Mouse (Mus musculus) neural tube, embryonic 14.5 days (tissue): ENCODE measurements around the gene Immp2l. TPM values are rescaled to one million over a fixed set of nuclear protein-coding genes. Genes with fewer than 3 reads are reported as not detected.

Experiments used
- ATAC-seq: fragments of 200-750 bp; cut with Nextera tagmentation; 2 replicates; pipeline ENCODE4 v1.8.0; 2017; ENCODE audit warnings: low read depth, mild to moderate bottlenecking, moderate TSS enrichment, moderate library complexity
- H3K27ac ChIP-seq: fragments of 300-500 bp; sonication (generic); 2 replicates; pipeline ENCODE4 v1.5.1; 2014; ENCODE audit warnings: low read depth, mild to moderate bottlenecking, control low read depth, low read length, moderate library complexity, mixed read lengths
- H3K27me3 ChIP-seq: fragments of 300-500 bp; sonication (generic); 2 replicates; pipeline ENCODE4 v1.6.1; 2014; ENCODE audit warnings: low read length; ENCODE audit not compliant: control insufficient read depth, insufficient read depth
- H3K36me3 ChIP-seq: fragments of 300-500 bp; sonication (generic); 2 replicates; pipeline ENCODE4 v1.6.1; 2014; ENCODE audit warnings: low read length, mixed read lengths; ENCODE audit not compliant: control insufficient read depth, insufficient read depth
- H3K4me1 ChIP-seq: fragments of 300-500 bp; sonication (generic); 2 replicates; pipeline ENCODE4 v1.6.1; 2014; ENCODE audit warnings: low read length; ENCODE audit not compliant: control insufficient read depth, insufficient read depth
- H3K4me2 ChIP-seq: fragments of 300-500 bp; sonication (generic); 2 replicates; pipeline ENCODE4 v1.6.1; 2014; ENCODE audit warnings: mild to moderate bottlenecking, low read depth, low read length, control low read depth
- H3K4me3 ChIP-seq: fragments of 300-500 bp; sonication (generic); 2 replicates; pipeline ENCODE4 v1.5.1; 2014; ENCODE audit warnings: low read depth, low read length, control low read depth, mixed read lengths
- H3K9ac ChIP-seq: fragments of 300-500 bp; sonication (generic); replicated peaks from 2 replicates; pipeline ENCODE4 v1.6.1; 2014; ENCODE audit warnings: low read depth, mild to moderate bottlenecking, control low read depth, low read length, mixed read lengths
- H3K9me3 ChIP-seq: fragments of 300-500 bp; sonication (generic); 2 replicates; pipeline ENCODE4 v1.6.1; 2016; ENCODE audit warnings: low read length; ENCODE audit not compliant: control insufficient read depth
- WGBS: fragments of 180-500 bp; shearing (Covaris S2); extraction: QIAGEN DNeasy Blood & Tissue Kit; methylation state at CpG from one replicate; pipeline ENCODE4 v1.1.7; 2014; 5-methylcytosine and 5-hydroxymethylcytosine counted together
- polyA plus RNA-seq: library from polyadenylated mRNA; unstranded; fragments of >200 nt; fragmentation: Nextera tagmentation; extraction: Ambion mirVana; gene quantifications from 2 replicates; pipeline ENCODE4 v1.2.1, GENCODE M21; 2014

Immp2l gene
- polyA plus RNA-seq, 1 experiment from 2014 or later, result 4.5 TPM

DNA sequence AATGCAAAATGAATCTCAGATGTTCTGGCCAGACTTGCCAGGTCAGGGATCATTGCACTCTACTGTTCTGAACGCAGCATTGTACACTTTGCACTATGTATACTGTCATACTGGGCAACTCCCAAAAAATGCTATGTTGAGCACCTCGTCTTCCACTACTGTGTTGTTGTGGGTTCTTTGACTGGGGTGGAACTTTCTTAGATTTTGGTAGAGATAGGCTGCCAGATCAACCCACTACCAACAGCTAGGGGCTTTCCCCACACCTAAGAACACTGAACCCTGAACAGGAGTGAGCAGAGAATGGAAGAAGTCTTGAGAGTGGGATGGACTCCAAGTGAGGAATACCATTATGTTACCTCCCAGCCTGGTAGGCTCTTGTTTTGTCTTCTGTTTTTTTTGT lies 623.8 kb downstream of the Immp2l start:
- Histone ChIP-seq H3K27me3 (no peaks in the 10 kb centered on the region), H3K4me1 (peaks cover 7% of the 10 kb centered on the region; the same call in 1 of the 2 replicates), H3K4me3 (no peak overlapping the region), H3K9ac (no peak overlapping the region), H3K27ac (no peak overlapping the region), H3K4me2 (no peak overlapping the region), H3K9me3 (no peaks in the 10 kb centered on the region), H3K36me3 (no peaks in the 10 kb centered on the region)
- WGBS, result 95% methylated on average over 2 of the region's 2 CpGs
- no peak for ATAC-seq

DNA sequence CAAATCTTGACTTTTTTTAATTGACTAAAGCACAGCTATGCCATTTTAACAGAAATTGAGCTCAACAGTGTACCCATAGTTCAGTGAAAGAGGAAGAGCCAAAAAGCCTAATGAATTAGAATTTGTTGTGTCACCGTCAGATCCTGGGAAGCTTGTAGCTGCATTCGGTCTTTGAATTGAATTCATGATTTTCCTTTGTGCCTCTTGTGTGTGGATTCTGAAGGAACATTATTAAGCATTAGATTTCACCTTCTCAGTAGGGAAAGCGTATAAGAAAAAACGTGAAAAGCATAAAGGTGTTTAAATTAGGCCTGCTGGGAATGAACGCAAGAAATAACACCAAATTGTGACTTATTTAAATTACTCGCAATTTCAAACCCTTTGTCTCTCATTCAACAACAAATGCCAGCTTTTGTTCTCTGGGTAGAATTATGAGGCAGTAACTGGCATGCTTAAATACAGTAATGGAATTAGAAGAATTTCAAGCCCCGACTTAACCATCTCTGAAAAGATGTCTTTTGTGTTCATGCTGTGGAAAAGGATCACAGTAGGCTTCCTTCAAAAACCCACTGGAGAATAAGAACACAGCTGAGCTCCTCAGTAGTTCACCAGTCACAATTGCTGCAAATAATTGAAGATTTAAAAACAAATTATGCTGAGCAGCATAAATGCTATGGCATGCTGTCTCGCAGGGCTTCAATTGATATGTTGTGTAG lies 626.1 kb downstream of the Immp2l start:
- no peak overlapping the region for H3K4me2 ChIP-seq
- H3K27ac ChIP-seq, result no peak overlapping the region
- ATAC-seq, result no peak
- no peaks in the 10 kb centered on the region for H3K27me3 ChIP-seq
- H3K9me3 ChIP-seq, result no peaks in the 10 kb centered on the region
- H3K9ac ChIP-seq, result no peak overlapping the region
- peaks cover 7% of the 10 kb centered on the region; the same call in 1 of the 2 replicates for H3K4me1 ChIP-seq
- no peaks in the 10 kb centered on the region for H3K36me3 ChIP-seq
- H3K4me3 ChIP-seq, result no peak overlapping the region
- 27% methylated on average over 8 of the region's 8 CpGs for WGBS

DNA sequence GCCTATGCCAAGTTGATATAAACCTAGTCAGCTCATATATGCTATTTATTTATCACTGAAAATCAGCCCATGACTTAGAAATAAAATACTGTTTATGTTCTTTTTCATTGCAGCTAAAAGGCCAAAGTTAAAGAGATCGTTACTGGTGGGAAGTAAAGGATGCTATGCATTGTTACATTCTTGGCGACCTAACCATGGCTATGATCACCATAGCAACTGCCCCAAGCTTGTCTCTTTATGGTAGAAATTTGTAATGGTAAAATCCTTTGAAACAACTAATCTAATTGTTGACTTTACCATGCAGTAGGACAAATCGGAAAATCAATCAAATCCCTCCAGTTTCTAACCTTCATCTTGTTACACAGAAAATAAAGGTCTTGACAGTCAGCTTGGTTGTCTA lies 644.4 kb downstream of the Immp2l start:
- Histone ChIP-seq H3K4me3 (no peak overlapping the region), H3K9ac (no peak overlapping the region), H3K4me2 (no peak overlapping the region), H3K36me3 (no peaks in the 10 kb centered on the region), H3K4me1 (no peaks in the 10 kb centered on the region), H3K27ac (no peak overlapping the region), H3K27me3 (no peaks in the 10 kb centered on the region), H3K9me3 (no peaks in the 10 kb centered on the region)
- 39% methylated on average over 3 of the region's 3 CpGs for WGBS
- no peak for ATAC-seq

- WGBS, result 77% methylated on average over 1 of the region's 1 CpGs
- Histone ChIP-seq H3K27ac (no peak overlapping the region), H3K4me2 (no peak overlapping the region), H3K9me3 (no peaks in the 10 kb centered on the region), H3K9ac (no peak overlapping the region), H3K4me1 (no peaks in the 10 kb centered on the region), H3K27me3 (no peaks in the 10 kb centered on the region), H3K4me3 (no peak overlapping the region), H3K36me3 (no peaks in the 10 kb centered on the region)
- ATAC-seq, result no peak
These were observed 645.6 kb downstream of the Immp2l start for GRCm38 (mm10) chr12:41669481-41669880.

- no peak overlapping the region for H3K27ac ChIP-seq
- no peak overlapping the region for H3K4me2 ChIP-seq
- H3K36me3 ChIP-seq, result no peaks in the 10 kb centered on the region
- H3K9me3 ChIP-seq, result no peaks in the 10 kb centered on the region
- no peak overlapping the region for H3K4me3 ChIP-seq
- H3K4me1 ChIP-seq, result no peaks in the 10 kb centered on the region
- ATAC-seq, result no peak
- H3K9ac ChIP-seq, result no peak overlapping the region
- no peaks in the 10 kb centered on the region for H3K27me3 ChIP-seq
- 54% methylated on average over 2 of the region's 2 CpGs for whole genome bisulfite sequencing
These were observed 651.0 kb downstream of the Immp2l start for GRCm38 (mm10) chr12:41674861-41675260.

DNA sequence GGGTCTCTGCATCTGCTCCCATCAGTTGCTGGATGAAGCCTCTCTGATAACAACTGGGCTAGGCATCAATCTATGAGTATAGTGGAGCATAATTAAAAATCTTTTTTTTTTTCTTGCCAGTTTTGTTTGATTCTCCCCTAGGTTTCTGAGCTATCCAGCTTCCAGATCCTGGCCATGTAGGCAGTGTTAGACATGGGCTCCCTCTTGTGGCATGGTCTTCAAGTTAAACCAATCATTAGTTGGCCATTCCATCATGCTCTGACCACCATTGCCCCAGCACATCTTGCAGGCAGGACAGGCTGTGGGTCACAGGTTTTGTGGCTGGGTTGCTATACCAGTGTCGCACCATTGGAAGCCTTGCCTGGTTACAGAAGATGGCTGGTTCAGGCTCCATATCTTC lies 656.3 kb downstream of the Immp2l start:
- no peaks in the 10 kb centered on the region for H3K27me3 ChIP-seq
- H3K36me3 ChIP-seq, result no peaks in the 10 kb centered on the region
- WGBS, result 92% methylated on average over 1 of the region's 1 CpGs
- H3K9ac ChIP-seq, result no peak overlapping the region
- no peaks in the 10 kb centered on the region for H3K4me1 ChIP-seq
- no peaks in the 10 kb centered on the region for H3K9me3 ChIP-seq
- H3K4me3 ChIP-seq, result no peak overlapping the region
- H3K4me2 ChIP-seq, result no peak overlapping the region
- ATAC-seq, result no peak
- no peak overlapping the region for H3K27ac ChIP-seq

DNA sequence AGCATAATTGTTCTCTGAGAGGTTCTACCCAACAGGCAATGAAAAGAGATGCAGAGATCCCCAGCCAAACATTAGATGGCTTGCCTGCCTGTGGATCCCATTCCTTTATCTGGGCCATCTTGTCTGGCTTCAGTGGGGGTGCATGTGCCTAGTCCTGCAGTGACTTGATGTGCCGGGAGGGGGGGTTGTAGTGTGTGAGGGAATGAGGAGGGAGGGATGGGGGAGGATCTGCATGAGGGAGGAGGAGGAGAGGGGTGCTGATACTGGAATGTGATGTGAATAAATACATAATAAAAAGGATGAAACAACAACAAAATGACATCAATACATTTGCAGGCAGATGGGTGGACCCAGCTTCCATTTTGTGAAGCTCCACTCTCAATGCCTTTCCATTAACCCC lies 658.3 kb downstream of the Immp2l start:
- no peaks in the 10 kb centered on the region for H3K4me1 ChIP-seq
- H3K4me3 ChIP-seq, result no peak overlapping the region
- H3K9me3 ChIP-seq, result no peaks in the 10 kb centered on the region
- no peak overlapping the region for H3K4me2 ChIP-seq
- H3K27ac ChIP-seq, result no peak overlapping the region
- no peaks in the 10 kb centered on the region for H3K27me3 ChIP-seq
- 53% methylated on average over 1 of the region's 1 CpGs for WGBS
- no peaks in the 10 kb centered on the region for H3K36me3 ChIP-seq
- no peak overlapping the region for H3K9ac ChIP-seq
- no peak for ATAC-seq

- Histone ChIP-seq H3K4me1 (no peaks in the 10 kb centered on the region), H3K9ac (no peak overlapping the region), H3K9me3 (no peaks in the 10 kb centered on the region), H3K36me3 (no peaks in the 10 kb centered on the region), H3K27ac (no peak overlapping the region), H3K4me3 (no peak overlapping the region), H3K4me2 (no peak overlapping the region), H3K27me3 (no peaks in the 10 kb centered on the region)
- WGBS, result 88% methylated on average over 3 of the region's 3 CpGs
- no peak for ATAC-seq
These were observed 665.9 kb downstream of the Immp2l start for GRCm38 (mm10) chr12:41689809-41690208.

DNA sequence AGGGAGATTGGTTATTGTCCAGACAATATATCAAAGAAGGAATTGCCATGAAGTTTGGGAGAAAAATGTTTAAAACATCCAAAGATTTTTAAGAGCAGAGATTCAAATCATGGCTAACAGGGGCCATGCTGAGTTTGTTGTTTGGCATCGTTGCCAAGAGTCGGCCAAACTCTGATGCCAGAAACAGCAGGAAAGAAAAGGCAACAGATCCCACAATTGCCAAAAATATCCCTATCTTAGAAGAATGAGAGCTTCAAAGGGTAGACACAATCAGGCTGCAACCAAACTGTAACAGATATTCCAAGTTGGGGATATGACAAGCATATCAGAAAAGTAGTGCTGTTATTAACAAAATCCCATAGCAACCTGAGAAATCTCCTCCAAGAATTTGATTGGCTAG lies 686.7 kb downstream of the Immp2l start:
- ATAC-seq, result no peak
- Histone ChIP-seq H3K4me3 (no peak overlapping the region), H3K4me1 (no peaks in the 10 kb centered on the region), H3K36me3 (no peaks in the 10 kb centered on the region), H3K27me3 (no peaks in the 10 kb centered on the region), H3K9me3 (no peaks in the 10 kb centered on the region), H3K9ac (no peak overlapping the region), H3K27ac (no peak overlapping the region), H3K4me2 (no peak overlapping the region)
- WGBS, result 81% methylated on average over 2 of the region's 2 CpGs
